Mouse (Mus musculus): ENCODE measurements around the gene Siglecg.

GRCm38 (mm10) chr7:43466099-43466694 lies 58.2 kb downstream of the Siglecg start:
- TF ChIP-seq GATA1 (IDR thresholded peaks at IDR 0.05; ENCODE audit: borderline replicate concordance, low read length) (no peak), FLI1 (IDR thresholded peaks at IDR 0.05; ENCODE audit: low read length) (no peak)

All from megakaryocyte, embryonic 14.5 days (primary cell).